Mouse (Mus musculus): ENCODE measurements at regions not wholly inside any gene's neighbourhood (a gene's known extent, or its start where the extent isn't known, plus 50 kb on each side); places are given as distances from the start of the nearest gene placed in this dataset.

DNA sequence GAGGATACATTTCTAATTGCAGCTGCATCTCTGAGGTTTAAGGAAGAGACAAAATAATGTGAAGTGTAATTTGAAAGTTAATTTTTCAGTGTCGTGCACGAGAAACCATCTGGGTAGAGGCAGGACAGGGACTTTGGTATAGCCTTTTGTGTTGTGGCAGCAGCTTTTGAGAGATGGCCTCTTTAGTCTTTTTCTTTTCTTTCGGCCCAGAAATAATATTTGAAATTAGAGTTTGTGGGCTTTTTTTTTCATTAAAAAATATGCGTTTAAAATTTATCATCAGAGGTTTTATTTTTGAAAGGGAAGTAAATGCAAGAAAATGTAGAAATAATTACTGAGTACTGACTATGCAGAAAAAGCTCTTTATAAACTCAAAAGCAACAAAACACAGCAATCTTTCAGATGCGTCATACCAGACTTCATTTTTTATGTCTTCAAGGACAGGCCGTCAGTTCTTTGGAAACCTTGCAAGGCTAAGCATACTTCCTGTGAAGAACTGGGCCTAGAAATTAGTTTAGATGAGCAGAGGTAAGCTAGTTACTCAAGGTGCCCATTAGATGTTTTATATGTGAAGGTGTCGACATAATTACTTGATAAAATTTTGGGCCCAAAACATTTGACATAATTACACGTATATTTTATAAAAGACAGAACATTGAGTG, 258.9 kb upstream of the Rgmb start:
- no peak for TF ChIP-seq ZNF384 (IDR thresholded peaks at IDR 0.05; ENCODE audit: low read depth, low read length)
- TF ChIP-seq ETS1 (IDR thresholded peaks at IDR 0.05; ENCODE audit: low read depth, low read length): no peak
- no peak for TF ChIP-seq KAT2A (conservative IDR thresholded peaks at IDR 0.05; ENCODE audit: low read depth, low read length)
- no peak for TF ChIP-seq CTCF (IDR thresholded peaks at IDR 0.05 in 2 of 3, conservative IDR thresholded peaks at IDR 0.05 in 1 of 3; ENCODE audit: control insufficient read depth in 1 of 3, insufficient read depth in 1 of 3, low read depth in 2 of 3, low read length in 3 of 3, poor library complexity in 1 of 3, severe bottlenecking in 1 of 3)
- TF ChIP-seq SMC3 (IDR thresholded peaks at IDR 0.05; ENCODE audit: low read depth, low read length): no peak
- no peak for TF ChIP-seq POLR2A (IDR thresholded peaks at IDR 0.05; ENCODE audit: control insufficient read depth in 1 of 2, insufficient read depth in 1 of 2, low read depth in 1 of 2, low read length in 2 of 2, poor library complexity in 1 of 2)
- TF ChIP-seq BHLHE40 (IDR thresholded peaks at IDR 0.05; ENCODE audit: borderline replicate concordance, low read depth, low read length): no peak
- no peak for TF ChIP-seq CHD2 (IDR thresholded peaks at IDR 0.05; ENCODE audit: low read length)
- TF ChIP-seq ZC3H11A (IDR thresholded peaks at IDR 0.05; ENCODE audit: low read depth, low read length): no peak
- no peak for TF ChIP-seq MEF2A (IDR thresholded peaks at IDR 0.05; ENCODE audit: extremely low read depth, insufficient replicate concordance, low read depth, low read length, poor library complexity, severe bottlenecking)
